Mouse (Mus musculus) layer of hippocampus, adult 8-10 months (tissue): ENCODE results near the gene Fgf12. TPM values are rescaled to one million over a fixed set of nuclear protein-coding genes. Genes with fewer than 3 reads are reported as not detected.

Source experiments
- DNase-seq, 2 experiments: peaks; one replicate each; pipeline ENCODE4 v3.0.0; 2022; ENCODE audit warnings: low spot score in 2 of 2
- microRNA-seq, 2 experiments: library from miRNA; unstranded; fragments of <30 nt; microRNA quantifications; one replicate each; pipeline ENCODE4 v1.2.0; 2022
- total RNA-seq, 4 experiments: library from RNA; stranded (reverse); gene quantifications; 2 replicates each; pipeline ENCODE4 v1.2.4; 2022

Gene Fgf12
- total RNA-seq, 4 experiments from 2014 or later = 152 to 164 (median 156) TPM

DNA sequence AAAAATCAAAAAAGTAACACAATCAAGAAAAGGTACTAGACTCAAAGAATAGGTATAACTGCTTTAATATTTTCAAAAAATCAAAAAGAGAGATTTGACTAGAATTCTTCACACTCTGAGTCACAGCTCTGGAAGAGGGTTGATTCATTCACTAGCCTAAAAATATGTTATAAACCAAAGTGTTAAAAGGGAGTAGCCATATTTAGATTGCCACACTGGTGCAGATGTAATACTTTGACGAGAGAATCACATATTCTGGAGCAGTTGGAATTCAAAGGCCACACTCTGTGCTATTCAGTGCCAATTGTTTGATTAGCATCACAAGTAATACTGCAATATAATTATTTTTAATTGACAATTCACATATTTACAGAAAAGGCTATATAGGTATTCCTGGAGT is 416.2 kb downstream of the Fgf12 start:
- no peak for DNase-seq

DNA sequence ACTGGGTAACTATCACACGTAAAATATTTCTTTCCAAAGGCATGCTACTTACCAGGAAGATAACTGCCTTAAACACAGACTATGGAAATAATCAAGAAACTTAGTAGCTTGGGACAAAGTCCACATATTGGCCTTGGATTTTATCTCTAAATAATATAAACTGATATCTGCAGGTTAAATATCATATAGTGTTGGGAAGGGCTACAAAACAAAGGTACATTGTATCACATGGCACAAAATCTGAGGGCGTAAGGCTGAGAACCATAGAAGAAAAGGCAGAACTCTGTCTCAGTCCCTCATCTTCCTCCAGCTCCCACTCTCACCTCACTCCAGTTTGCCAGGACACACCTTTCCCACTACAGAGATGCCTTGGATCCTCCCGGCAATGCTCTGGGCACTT is 417.8 kb downstream of the Fgf12 start:
- DNase-seq = no peak

GRCm38 (mm10) chr16:28323576-28323975 is 429.3 kb downstream of the Fgf12 start:
- DNase-seq = no peak

DNA sequence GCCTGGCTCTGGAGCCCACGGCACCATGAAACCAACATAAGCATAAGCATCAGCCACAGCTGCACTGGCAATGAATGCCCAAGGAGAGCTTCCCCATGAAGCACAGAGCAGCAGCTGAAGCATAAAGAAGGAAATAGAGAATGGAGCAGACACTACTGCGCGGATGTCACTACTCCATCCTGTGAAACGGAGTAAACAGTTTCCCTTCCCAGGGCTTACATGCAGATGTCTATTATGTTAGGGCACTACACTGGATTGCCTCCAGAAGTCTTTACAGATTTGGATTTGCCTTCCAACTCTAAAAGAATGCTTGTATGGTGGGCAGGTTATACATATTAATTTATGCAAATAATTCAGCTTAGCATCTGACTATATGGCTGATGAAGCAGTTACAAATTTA is 441.2 kb downstream of the Fgf12 start:
- DNase-seq = no peak

GRCm38 (mm10) chr16:28303889-28304288 is 449.0 kb downstream of the Fgf12 start:
- DNase-seq = no peak

DNA sequence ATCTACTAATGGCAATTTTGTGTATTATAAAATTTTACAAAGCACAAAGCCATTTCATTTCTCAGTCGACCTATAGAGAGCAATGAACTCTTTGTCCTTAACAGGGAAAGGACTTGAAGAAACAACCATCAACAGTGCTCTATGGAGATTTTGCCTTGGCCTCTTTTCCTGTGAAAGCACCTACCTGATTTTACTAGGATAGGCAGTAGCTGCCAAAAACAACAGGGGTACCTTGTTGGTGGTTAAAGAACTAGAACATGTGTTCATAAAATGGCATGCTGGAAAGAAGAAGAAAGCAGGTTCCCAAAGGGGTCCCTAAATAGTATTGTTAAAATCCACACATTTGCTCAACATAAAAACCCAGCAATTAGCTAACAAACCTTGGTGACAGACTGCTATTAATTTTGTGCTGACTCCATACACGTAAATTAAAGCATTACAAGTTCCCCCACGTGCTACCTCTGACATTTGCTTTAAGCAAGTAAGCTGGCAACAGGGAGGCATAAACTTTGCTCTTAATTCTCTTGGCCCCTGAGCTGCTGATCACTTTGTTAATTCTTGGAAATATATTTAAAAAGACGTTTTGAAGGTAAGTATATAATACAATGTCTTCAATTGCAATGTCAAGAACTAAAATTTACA is 463.1 kb downstream of the Fgf12 start:
- DNase-seq = no peak

DNA sequence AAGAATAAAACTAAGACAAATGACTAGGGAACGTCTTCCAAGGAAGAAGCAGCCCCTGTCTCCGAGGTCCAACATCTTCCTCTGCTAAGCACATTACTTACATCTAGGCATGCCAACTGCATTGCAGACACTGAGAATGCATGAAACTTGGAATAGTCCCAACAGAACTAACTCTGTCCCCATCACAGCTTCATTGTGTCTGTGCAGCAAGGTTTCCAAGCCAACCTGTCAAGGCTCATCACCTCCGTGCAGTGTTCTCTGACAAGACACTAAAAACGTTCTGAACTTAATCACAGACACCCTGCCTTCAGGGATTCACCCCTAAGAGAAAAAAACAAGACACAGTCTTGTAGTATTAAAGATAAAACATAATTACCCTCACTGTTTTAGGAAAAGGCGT is 495.0 kb downstream of the Fgf12 start:
- no peak for DNase-seq

GRCm38 (mm10) chr16:28254303-28254702 is 498.6 kb downstream of the Fgf12 start:
- no peak for DNase-seq

- DNase-seq = no peak
Measured at GRCm38 (mm10) chr16:28251930-28252329, 500.9 kb downstream of the Fgf12 start.

DNA sequence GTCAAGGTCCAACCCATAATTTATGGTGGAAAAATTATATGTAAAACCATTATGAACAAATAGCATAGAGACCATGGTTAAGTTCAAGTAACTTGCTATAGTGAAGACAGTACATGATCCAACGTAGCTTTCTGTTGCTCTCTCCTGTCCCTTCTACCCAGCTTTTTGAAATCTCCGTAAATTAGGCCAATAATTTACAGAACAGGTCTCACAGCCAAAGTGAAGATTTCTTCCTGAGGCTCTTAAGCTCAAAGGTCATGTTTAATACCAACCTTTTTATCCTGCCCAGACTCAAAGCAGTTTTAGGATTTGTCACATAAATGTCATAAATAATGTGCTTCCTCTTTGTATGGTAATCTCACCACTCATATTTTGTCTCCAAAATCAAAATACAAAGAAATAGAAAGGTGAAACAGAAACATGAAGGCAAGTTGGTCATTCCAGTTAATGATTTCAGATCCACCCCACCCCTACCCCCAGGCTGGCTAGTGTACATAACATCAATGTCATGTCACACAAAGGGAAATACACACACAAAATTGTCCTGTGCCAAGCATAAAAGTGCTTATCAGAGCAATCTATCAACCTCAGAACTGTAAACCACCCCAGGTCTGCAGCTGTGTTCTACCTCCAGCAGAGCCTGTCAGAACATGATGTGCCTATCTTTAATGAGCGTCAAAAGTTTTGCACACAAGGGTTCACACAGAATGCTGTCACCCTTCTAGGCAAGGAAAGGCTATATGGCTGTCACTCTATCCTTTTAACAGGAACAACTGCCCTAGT is 509.8 kb downstream of the Fgf12 start:
- no peak for DNase-seq

- no peak for DNase-seq
Measured at GRCm38 (mm10) chr16:28239382-28239781, 513.5 kb downstream of the Fgf12 start.

DNA sequence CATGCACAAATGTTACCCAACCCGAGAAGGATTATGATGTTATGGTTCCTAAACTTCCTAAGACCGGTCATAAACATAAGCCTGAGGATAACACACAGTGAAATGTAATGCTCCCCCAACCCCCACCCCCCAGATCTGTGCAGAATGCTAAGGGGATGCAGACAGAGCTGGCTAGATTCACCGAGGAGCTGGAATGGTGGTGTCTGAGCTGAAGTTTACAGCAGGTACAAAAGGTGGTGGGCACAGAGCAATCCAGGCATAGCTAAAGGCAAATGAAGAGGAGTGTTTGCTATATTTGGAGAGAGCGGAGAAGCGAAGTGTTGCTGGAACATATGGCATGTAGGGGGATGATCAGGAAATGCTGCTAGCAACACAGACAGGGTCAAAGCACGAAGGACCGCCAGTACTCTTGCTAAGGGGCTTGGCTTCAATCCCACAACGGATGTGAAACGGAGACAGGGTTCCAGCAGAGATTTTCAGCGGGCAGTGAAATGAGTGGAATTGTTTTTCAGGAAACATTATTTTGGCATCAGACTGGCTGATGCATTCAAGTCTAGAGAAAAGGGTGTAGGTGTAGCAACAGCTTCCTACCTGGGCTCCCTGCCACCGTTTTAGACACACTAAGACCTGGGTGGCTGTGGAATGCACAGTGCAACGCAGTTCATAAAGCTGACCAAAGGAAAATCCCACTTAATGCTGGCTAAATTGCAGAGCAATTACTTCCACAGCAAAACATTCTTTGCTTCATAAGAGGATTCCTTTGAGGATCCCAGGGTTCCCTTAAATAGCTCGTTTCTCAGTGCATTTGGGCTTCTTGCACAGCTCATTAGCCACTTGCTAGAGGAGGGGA is 514.6 kb downstream of the Fgf12 start:
- DNase-seq = peak; percentile 29 to 46

DNA sequence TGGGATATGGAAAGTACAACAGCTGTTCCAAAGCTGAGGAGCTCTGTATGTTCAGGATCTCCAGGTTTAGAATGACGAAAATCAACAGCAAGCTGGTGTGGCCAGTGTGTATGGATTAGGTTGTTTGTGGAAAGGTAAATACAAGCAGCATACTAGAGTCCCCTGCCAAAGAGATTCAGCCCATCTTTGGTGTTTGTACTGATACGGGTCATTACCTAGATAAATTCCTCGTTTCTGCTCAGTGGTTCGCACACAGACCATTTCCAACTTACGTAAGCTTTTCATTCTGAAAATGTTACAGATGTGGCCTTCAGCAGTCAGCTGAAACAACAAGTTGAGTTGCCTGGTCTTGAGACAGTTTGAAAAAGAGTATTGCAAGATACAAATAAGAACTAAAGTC is 536.9 kb downstream of the Fgf12 start:
- DNase-seq = no peak

DNA sequence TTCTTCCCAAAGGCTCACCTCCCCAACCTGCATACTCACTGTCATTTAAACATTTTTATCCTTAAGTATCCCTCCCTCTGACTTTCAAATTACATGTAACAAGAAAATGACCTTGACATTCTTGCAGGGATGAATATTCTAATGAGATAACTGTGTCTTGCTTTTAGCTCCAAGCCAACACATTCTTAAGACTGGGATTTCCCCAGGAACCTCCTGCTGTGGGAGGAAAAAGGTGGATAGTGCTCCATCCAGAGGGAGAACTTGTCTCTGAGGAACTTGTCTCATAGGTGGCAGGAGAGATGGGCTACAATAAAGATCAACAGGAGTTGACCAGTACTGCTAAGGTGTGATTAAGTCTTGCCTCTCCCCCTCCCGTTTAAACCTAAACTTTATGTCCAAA is 540.5 kb downstream of the Fgf12 start:
- DNase-seq = no peak

GRCm38 (mm10) chr16:28156443-28156842 is 596.4 kb downstream of the Fgf12 start:
- DNase-seq = no peak

DNA sequence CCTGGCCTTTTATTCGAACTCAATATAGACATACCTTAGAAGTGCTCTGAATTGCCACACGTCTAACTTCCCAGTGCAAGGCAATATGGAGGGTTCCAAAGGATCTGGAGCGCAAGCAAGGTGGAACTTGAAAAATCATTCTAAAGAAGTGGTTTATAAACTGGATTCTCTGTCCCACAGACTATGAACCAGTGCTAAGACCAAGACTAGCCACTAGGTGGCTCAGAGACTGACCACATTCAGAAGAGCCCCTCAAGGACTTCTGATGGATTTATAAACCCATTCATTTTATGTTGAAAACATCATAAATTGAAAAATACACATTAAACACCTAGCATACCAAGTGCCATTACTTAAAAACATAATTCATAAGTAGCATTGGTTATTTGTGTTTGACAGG is 611.9 kb downstream of the Fgf12 start:
- no peak for DNase-seq

GRCm38 (mm10) chr16:28127006-28127405 is 625.9 kb downstream of the Fgf12 start:
- DNase-seq = no peak

Small RNA genes lying within 50 kb of the gene (microRNA-seq; reads per million reads assigned to microRNA genes)
- gene Mir690 = 0 reads per million in 2 experiments

Other genes with a start within 250 kb of the Fgf12 start
- gene Mb21d2, start 176.6 kb upstream of the Fgf12 start, total RNA-seq = 10 to 100 TPM; 18.7 to 21.4 (median 20.9) TPM